Mouse (Mus musculus) hindbrain, embryonic 14.5 days (tissue): ENCODE data around the gene Prkar2b. TPM values are rescaled to one million over a fixed set of nuclear protein-coding genes. Genes with fewer than 3 reads are reported as not detected.

Experiments used
- ATAC-seq: fragments of 200-750 bp; cut with Nextera tagmentation; 2 replicates; pipeline ENCODE4 v1.8.0; 2017; ENCODE audit warnings: moderate number of reproducible peaks, mild to moderate bottlenecking, moderate TSS enrichment, moderate library complexity; ENCODE audit not compliant: low FRiP score
- DNase-seq: peaks from one replicate; pipeline ENCODE4 v3.0.0-alpha.2; 2015; ENCODE audit warnings: low spot score
- H3K27ac ChIP-seq: fragments of 300-500 bp; sonication (generic); 2 replicates; pipeline ENCODE4 v1.5.1; 2014; ENCODE audit warnings: mild to moderate bottlenecking, moderate library complexity
- H3K27me3 ChIP-seq: fragments of 300-500 bp; sonication (generic); 2 replicates; pipeline ENCODE4 v1.6.1; 2014; ENCODE audit warnings: mild to moderate bottlenecking, low read length, mixed read lengths; ENCODE audit not compliant: control insufficient read depth, insufficient read depth
- H3K36me3 ChIP-seq: fragments of 300-500 bp; sonication (generic); replicated peaks from 2 replicates; pipeline ENCODE4 v1.6.1; 2014; ENCODE audit not compliant: control insufficient read depth, insufficient read depth
- H3K4me1 ChIP-seq: fragments of 300-500 bp; sonication (generic); replicated peaks from 2 replicates; pipeline ENCODE4 v1.6.1; 2014; ENCODE audit warnings: antibody characterized with exemption, low read length, mixed read lengths; ENCODE audit not compliant: control insufficient read depth, insufficient read depth
- H3K4me2 ChIP-seq: fragments of 300-500 bp; sonication (generic); replicated peaks from 2 replicates; pipeline ENCODE4 v1.6.1; 2014; ENCODE audit warnings: mild to moderate bottlenecking, moderate library complexity
- H3K4me3 ChIP-seq: fragments of 300-500 bp; sonication (generic); replicated peaks from 2 replicates; pipeline ENCODE4 v1.5.1; 2014; ENCODE audit warnings: mild to moderate bottlenecking, low read length
- H3K9ac ChIP-seq: fragments of 300-500 bp; sonication (generic); 2 replicates; pipeline ENCODE4 v1.6.1; 2014
- H3K9me3 ChIP-seq: fragments of 300-500 bp; sonication (generic); 2 replicates; pipeline ENCODE4 v1.6.1; 2016; ENCODE audit warnings: low read length; ENCODE audit not compliant: control insufficient read depth
- whole genome bisulfite sequencing: fragments of 180-500 bp; shearing (Covaris S2); extraction: QIAGEN DNeasy Blood & Tissue Kit; methylation state at CpG from one replicate; pipeline ENCODE4 v1.1.7; 2014; 5-methylcytosine and 5-hydroxymethylcytosine counted together
- polyA plus RNA-seq: library from polyadenylated mRNA; unstranded; fragments of >200 nt; fragmentation: Nextera tagmentation; extraction: Ambion mirVana; gene quantifications from 2 replicates; pipeline ENCODE4 v1.2.1, GENCODE M21; 2014

The Prkar2b gene
- polyA plus RNA-seq, 1 experiment from 2014 or later = 169 TPM

DNA sequence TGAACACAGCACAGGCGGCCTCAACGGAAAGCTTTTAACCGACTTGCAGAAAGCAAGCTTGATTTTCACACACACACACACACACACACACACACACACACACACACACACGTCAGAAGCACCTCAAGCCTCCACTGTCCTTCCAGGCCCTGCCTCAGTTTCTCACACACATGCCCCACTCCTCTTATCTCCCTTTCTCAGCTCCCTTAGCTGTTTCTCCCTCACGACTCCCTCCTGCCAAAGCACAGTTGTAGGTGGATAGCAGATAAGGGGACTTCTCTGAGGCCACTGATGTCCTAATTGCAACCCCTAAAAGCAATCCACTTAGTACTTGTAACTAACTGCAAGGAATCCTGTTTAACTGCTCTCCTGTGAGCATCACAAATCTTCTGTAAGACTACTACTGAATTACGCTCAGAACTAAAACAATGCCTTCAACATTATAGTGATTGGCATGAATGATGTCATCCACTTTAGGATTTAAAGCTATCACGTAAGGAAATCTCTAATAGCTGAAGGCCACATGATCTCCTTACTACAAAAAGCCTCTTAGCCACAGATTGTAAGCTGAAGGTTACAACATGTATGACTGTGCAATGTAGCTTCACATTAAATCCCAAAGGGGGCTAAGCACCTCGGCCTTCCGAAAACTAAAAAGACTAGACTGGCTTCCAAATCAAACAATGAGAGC lies 6.5 kb downstream of the Prkar2b start:
- H3K36me3 ChIP-seq = no peaks in the 10 kb centered on the region
- H3K9me3 ChIP-seq = no peaks in the 10 kb centered on the region
- no peaks in the 10 kb centered on the region for H3K27me3 ChIP-seq
- 73% methylated on average over 9 of the region's 9 CpGs for WGBS
- no peak overlapping the region for H3K4me3 ChIP-seq
- peaks cover 46% of the 10 kb centered on the region for H3K4me1 ChIP-seq
- H3K4me2 ChIP-seq = no peak overlapping the region
- H3K27ac ChIP-seq = no peak overlapping the region
- DNase-seq (no peak), ATAC-seq (no peak)
- no peak overlapping the region for H3K9ac ChIP-seq

GRCm38 (mm10) chr12:32053637-32054366 lies 7.3 kb downstream of the Prkar2b start:
- ATAC-seq (no peak), DNase-seq (no peak)
- H3K36me3 ChIP-seq = no peaks in the 10 kb centered on the region
- no peak overlapping the region for H3K27ac ChIP-seq
- H3K9me3 ChIP-seq = no peaks in the 10 kb centered on the region
- no peak overlapping the region for H3K9ac ChIP-seq
- H3K4me3 ChIP-seq = no peak overlapping the region
- H3K4me2 ChIP-seq = no peak overlapping the region
- WGBS = 70% methylated on average over 10 of the region's 11 CpGs
- no peaks in the 10 kb centered on the region for H3K27me3 ChIP-seq
- peaks cover 46% of the 10 kb centered on the region for H3K4me1 ChIP-seq

GRCm38 (mm10) chr12:32052882-32053281 lies 8.2 kb downstream of the Prkar2b start:
- WGBS = 93% methylated on average over 4 of the region's 4 CpGs
- H3K27ac ChIP-seq = no peak overlapping the region
- H3K4me1 ChIP-seq = peaks cover 37% of the 10 kb centered on the region
- no peak for DNase-seq
- no peak for ATAC-seq
- H3K4me3 ChIP-seq = no peak overlapping the region
- no peaks in the 10 kb centered on the region for H3K27me3 ChIP-seq
- no peaks in the 10 kb centered on the region for H3K36me3 ChIP-seq
- H3K9ac ChIP-seq = no peak overlapping the region
- H3K4me2 ChIP-seq = no peak overlapping the region
- H3K9me3 ChIP-seq = no peaks in the 10 kb centered on the region

- no peaks in the 10 kb centered on the region for H3K9me3 ChIP-seq
- H3K4me1 ChIP-seq = peaks cover 19% of the 10 kb centered on the region; the same call in 1 of the 2 replicates
- no peaks in the 10 kb centered on the region for H3K27me3 ChIP-seq
- no peak overlapping the region for H3K27ac ChIP-seq
- H3K4me3 ChIP-seq = no peak overlapping the region
- DNase-seq (no peak), ATAC-seq (no peak)
- H3K9ac ChIP-seq = no peak overlapping the region
- 72% methylated on average over 5 of the region's 5 CpGs for WGBS
- no peaks in the 10 kb centered on the region for H3K36me3 ChIP-seq
- no peak overlapping the region for H3K4me2 ChIP-seq
These were observed 10.9 kb downstream of the Prkar2b start for GRCm38 (mm10) chr12:32050165-32050564.

- ATAC-seq = no peak
- Histone ChIP-seq H3K9me3 (no peaks in the 10 kb centered on the region), H3K9ac (no peak overlapping the region), H3K36me3 (no peaks in the 10 kb centered on the region), H3K27ac (no peak overlapping the region), H3K4me1 (0 out of 2 replicates have a peak, but pooled peaks cover 3% of the 10 kb centered on the region), H3K4me3 (no peak overlapping the region), H3K27me3 (no peaks in the 10 kb centered on the region), H3K4me2 (no peak overlapping the region)
- DNase-seq = no peak
- WGBS = 87% methylated on average over 17 of the region's 17 CpGs
These were observed 15.3 kb downstream of the Prkar2b start for GRCm38 (mm10) chr12:32045566-32046330.

DNA sequence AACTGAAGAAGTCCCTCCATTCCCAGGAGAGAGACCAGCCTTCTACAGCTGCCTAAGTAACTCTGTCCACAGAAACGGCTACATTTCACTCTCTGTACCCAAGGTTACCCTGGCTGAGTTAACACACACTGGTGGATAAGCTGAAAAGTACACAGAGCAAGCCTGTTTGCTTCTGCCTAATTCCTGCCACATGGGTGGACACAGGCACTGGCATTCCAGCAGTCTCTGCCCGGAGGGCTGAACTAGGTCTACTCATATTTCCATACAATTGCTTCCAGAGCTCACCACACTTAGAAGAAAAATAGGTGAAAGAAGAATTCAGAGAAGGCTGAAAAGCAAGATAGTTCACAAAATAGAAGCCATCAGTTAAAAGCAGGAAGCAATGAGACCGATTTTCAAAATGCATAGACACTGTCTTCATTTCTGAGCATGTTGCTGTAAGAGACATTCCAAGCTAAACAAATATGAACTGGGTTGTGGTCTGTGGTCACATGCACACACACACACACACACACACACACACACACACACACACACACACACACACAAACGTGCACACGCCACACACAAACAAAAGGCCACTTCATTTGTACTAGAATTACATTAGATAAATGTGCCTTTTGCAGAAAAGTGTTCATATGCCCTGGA lies 16.5 kb downstream of the Prkar2b start:
- Histone ChIP-seq H3K27ac (0 out of 2 replicates have a peak overlapping the region, but pooled peaks have one; percentile 38), H3K4me1 (0 out of 2 replicates have a peak, but pooled peaks cover 3% of the 10 kb centered on the region), H3K9ac (no peak overlapping the region), H3K27me3 (no peaks in the 10 kb centered on the region), H3K9me3 (no peaks in the 10 kb centered on the region), H3K4me3 (no peak overlapping the region), H3K36me3 (no peaks in the 10 kb centered on the region), H3K4me2 (no peak overlapping the region)
- ATAC-seq = no peak
- no peak for DNase-seq
- 67% methylated on average over 5 of the region's 5 CpGs for WGBS

DNA sequence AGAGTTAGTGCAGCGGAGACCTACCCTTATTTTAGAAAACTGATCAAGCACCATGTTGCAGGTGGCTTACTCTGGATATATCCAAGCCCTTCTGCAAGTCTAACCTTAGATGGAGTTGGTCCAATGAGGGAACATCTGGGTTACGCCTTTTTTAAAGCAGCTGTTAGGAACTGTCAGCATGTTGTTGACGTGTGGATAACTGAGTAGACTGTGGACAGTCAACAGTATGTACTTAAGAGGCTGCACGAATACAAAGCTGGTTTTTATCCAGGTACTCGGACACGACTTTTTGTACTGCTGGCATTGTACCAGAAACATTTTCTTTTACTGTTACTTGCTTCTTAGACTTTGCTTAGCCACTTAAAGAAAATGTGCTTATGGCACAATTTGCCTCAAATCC lies 27.6 kb downstream of the Prkar2b start:
- Histone ChIP-seq H3K9me3 (no peaks in the 10 kb centered on the region), H3K4me3 (no peak overlapping the region), H3K4me2 (no peak overlapping the region), H3K27ac (no peak overlapping the region), H3K4me1 (no peaks in the 10 kb centered on the region), H3K27me3 (no peaks in the 10 kb centered on the region), H3K9ac (no peak overlapping the region), H3K36me3 (0 out of 2 replicates have a peak, but pooled peaks cover 7% of the 10 kb centered on the region)
- no peak for ATAC-seq
- no peak for DNase-seq
- 89% methylated on average over 6 of the region's 6 CpGs for WGBS

- Histone ChIP-seq H3K4me1 (no peaks in the 10 kb centered on the region), H3K9me3 (no peaks in the 10 kb centered on the region), H3K9ac (no peak overlapping the region), H3K27ac (no peak overlapping the region), H3K27me3 (no peaks in the 10 kb centered on the region), H3K4me3 (no peak overlapping the region), H3K36me3 (0 out of 2 replicates have a peak, but pooled peaks cover 7% of the 10 kb centered on the region), H3K4me2 (no peak overlapping the region)
- DNase-seq (no peak), ATAC-seq (no peak)
- 88% methylated on average over 7 of the region's 7 CpGs for WGBS
These were observed 28.2 kb downstream of the Prkar2b start for GRCm38 (mm10) chr12:32032917-32033316.

DNA sequence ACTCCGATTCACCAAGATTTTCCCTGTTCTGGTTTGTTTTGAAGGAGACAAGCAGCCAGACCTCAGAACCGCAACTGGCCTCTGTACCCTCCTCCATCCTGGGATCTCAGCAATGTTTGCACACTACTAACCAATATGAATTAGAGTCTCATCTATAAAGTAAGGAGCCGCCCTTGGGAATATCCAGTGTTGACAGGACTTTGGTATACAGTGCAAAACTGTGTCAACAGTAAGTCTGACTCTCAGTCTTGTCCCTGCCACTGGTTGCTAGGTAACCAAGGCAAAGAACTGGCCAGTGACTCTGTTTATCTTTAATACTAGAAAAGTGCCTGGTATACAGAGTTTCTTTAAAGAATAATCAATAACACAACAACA lies 42.7 kb downstream of the Prkar2b start:
- Histone ChIP-seq H3K4me2 (no peak overlapping the region), H3K4me3 (no peak overlapping the region), H3K36me3 (no peaks in the 10 kb centered on the region), H3K27ac (no peak overlapping the region), H3K27me3 (no peaks in the 10 kb centered on the region), H3K9me3 (no peaks in the 10 kb centered on the region), H3K9ac (no peak overlapping the region), H3K4me1 (peaks cover 15% of the 10 kb centered on the region)
- ATAC-seq (no peak), DNase-seq (no peak)
- WGBS = 71% methylated on average over 3 of the region's 3 CpGs
